Mouse (Mus musculus) lung, postnatal 0 days (tissue): ENCODE measurements around the gene Frmd4a. TPM values are rescaled to one million over a fixed set of nuclear protein-coding genes. Genes with fewer than 3 reads are reported as not detected.

Source experiments
- ATAC-seq: fragments of 200-750 bp; cut with Nextera tagmentation; 2 replicates; pipeline ENCODE4 v1.8.0; 2017; ENCODE audit warnings: moderate library complexity
- DNase-seq: peaks from one replicate; pipeline ENCODE4 v3.0.0-alpha.2; 2016; ENCODE audit warnings: low spot score
- H3K27ac ChIP-seq: fragments of 300-500 bp; sonication (generic); 2 replicates; pipeline ENCODE4 v1.5.1; 2014; ENCODE audit warnings: antibody characterized with exemption, mild to moderate bottlenecking, low read length, mixed read lengths
- H3K27me3 ChIP-seq: fragments of 300-500 bp; sonication (generic); replicated peaks from 2 replicates; pipeline ENCODE4 v1.6.1; 2014; ENCODE audit warnings: low read length, mixed read lengths; ENCODE audit not compliant: insufficient read depth
- H3K36me3 ChIP-seq: fragments of 300-500 bp; sonication (generic); 2 replicates; pipeline ENCODE4 v1.6.1; 2014; ENCODE audit warnings: low read length, mixed read lengths; ENCODE audit not compliant: insufficient read depth
- H3K4me1 ChIP-seq: fragments of 300-500 bp; sonication (generic); 2 replicates; pipeline ENCODE4 v1.6.1; 2014; ENCODE audit warnings: antibody characterized with exemption, low read depth, low read length, mixed read lengths; ENCODE audit not compliant: insufficient read depth
- H3K4me2 ChIP-seq: fragments of 300-500 bp; sonication (generic); replicated peaks from 2 replicates; pipeline ENCODE4 v1.6.1; 2014; ENCODE audit warnings: low read depth, mild to moderate bottlenecking, low read length, moderate library complexity, mixed read lengths
- H3K4me3 ChIP-seq: fragments of 300-500 bp; sonication (generic); 2 replicates; pipeline ENCODE4 v1.5.1; 2014; ENCODE audit warnings: low read depth, low read length
- H3K9ac ChIP-seq: fragments of 300-500 bp; sonication (generic); replicated peaks from 2 replicates; pipeline ENCODE4 v1.6.1; 2014; ENCODE audit warnings: low read depth, mild to moderate bottlenecking
- H3K9me3 ChIP-seq: fragments of 300-500 bp; sonication (generic); 2 replicates; pipeline ENCODE4 v1.6.1; 2016; ENCODE audit warnings: low read length, mixed read lengths
- CTCF ChIP-seq: IDR thresholded peaks from 2 replicates; pipeline ENCODE4 v1.5.1; 2016; ENCODE audit warnings: antibody characterized with exemption, mild to moderate bottlenecking
- EP300 ChIP-seq: IDR thresholded peaks from 2 replicates; pipeline ENCODE4 v1.6.1; 2016; ENCODE audit warnings: antibody characterized with exemption, mild to moderate bottlenecking, control low read depth
- WGBS: fragments of 180-500 bp; shearing (Covaris S2); extraction: QIAGEN DNeasy Blood & Tissue Kit; methylation state at CpG from one replicate; pipeline ENCODE4 v1.1.7; 2014; 5-methylcytosine and 5-hydroxymethylcytosine counted together
- polyA plus RNA-seq: library from polyadenylated mRNA; unstranded; fragments of >200 nt; fragmentation: Nextera tagmentation; extraction: Ambion mirVana; gene quantifications from 2 replicates; pipeline ENCODE4 v1.2.1, GENCODE M21; 2015

The Frmd4a gene
- polyA plus RNA-seq, 1 experiment from 2014 or later, result 15.8 TPM

GRCm38 (mm10) chr2:4341141-4341540 is 323.6 kb downstream of the Frmd4a start:
- TF ChIP-seq CTCF (no peak), EP300 (no peak)
- no peak for DNase-seq

GRCm38 (mm10) chr2:4342005-4342404 is 324.5 kb downstream of the Frmd4a start:
- WGBS, result 73% methylated on average over 7 of the region's 7 CpGs
- no peaks in the 10 kb centered on the region for H3K27me3 ChIP-seq

More at GRCm38 (mm10) chr2:4341141-4341540, 323.6 kb downstream of the Frmd4a start:
- H3K4me3 ChIP-seq, result no peak overlapping the region
- H3K27ac ChIP-seq, result no peak overlapping the region
- 21% methylated on average over 1 of the region's 1 CpGs for WGBS
- no peak for ATAC-seq
- H3K4me2 ChIP-seq, result no peak overlapping the region
- H3K9me3 ChIP-seq, result no peaks in the 10 kb centered on the region
- no peak overlapping the region for H3K9ac ChIP-seq
- H3K4me1 ChIP-seq, result no peaks in the 10 kb centered on the region
- no peaks in the 10 kb centered on the region for H3K36me3 ChIP-seq
- no peaks in the 10 kb centered on the region for H3K27me3 ChIP-seq

GRCm38 (mm10) chr2:4344411-4344810 is 326.9 kb downstream of the Frmd4a start:
- no peak overlapping the region for H3K27ac ChIP-seq
- TF ChIP-seq EP300, result no peak
- no peak for TF ChIP-seq CTCF
- H3K36me3 ChIP-seq, result no peaks in the 10 kb centered on the region
- no peak overlapping the region for H3K4me2 ChIP-seq
- DNase-seq (no peak), ATAC-seq (no peak)
- no peaks in the 10 kb centered on the region for H3K27me3 ChIP-seq
- H3K4me3 ChIP-seq, result no peak overlapping the region
- no peak overlapping the region for H3K9ac ChIP-seq
- H3K9me3 ChIP-seq, result no peaks in the 10 kb centered on the region
- 82% methylated on average over 5 of the region's 5 CpGs for WGBS
- no peaks in the 10 kb centered on the region for H3K4me1 ChIP-seq

More at GRCm38 (mm10) chr2:4342005-4342404, 324.5 kb downstream of the Frmd4a start:
- no peak overlapping the region for H3K27ac ChIP-seq
- ATAC-seq (no peak), DNase-seq (no peak)
- no peaks in the 10 kb centered on the region for H3K9me3 ChIP-seq
- H3K4me2 ChIP-seq, result no peak overlapping the region
- H3K4me3 ChIP-seq, result no peak overlapping the region
- no peaks in the 10 kb centered on the region for H3K4me1 ChIP-seq
- no peak for TF ChIP-seq EP300
- no peak for TF ChIP-seq CTCF
- H3K9ac ChIP-seq, result no peak overlapping the region
- no peaks in the 10 kb centered on the region for H3K36me3 ChIP-seq

GRCm38 (mm10) chr2:4346232-4346631 is 328.7 kb downstream of the Frmd4a start:
- peak; percentile 80 for ATAC-seq
- peak; percentile 55 for TF ChIP-seq EP300
- TF ChIP-seq CTCF, result no peak

GRCm38 (mm10) chr2:4346953-4347352 is 329.4 kb downstream of the Frmd4a start:
- no peak overlapping the region for H3K27ac ChIP-seq
- ATAC-seq, result no peak
- no peak overlapping the region for H3K4me3 ChIP-seq
- H3K9me3 ChIP-seq, result no peaks in the 10 kb centered on the region
- no peak for DNase-seq
- H3K27me3 ChIP-seq, result no peaks in the 10 kb centered on the region
- no peaks in the 10 kb centered on the region for H3K4me1 ChIP-seq
- H3K9ac ChIP-seq, result no peak overlapping the region
- H3K4me2 ChIP-seq, result no peak overlapping the region
- WGBS, result 56% methylated on average over 1 of the region's 1 CpGs
- TF ChIP-seq CTCF, result no peak
- TF ChIP-seq EP300, result no peak
- no peaks in the 10 kb centered on the region for H3K36me3 ChIP-seq

More at GRCm38 (mm10) chr2:4346232-4346631, 328.7 kb downstream of the Frmd4a start:
- no peak overlapping the region for H3K4me3 ChIP-seq
- peak; percentile 51 for DNase-seq
- H3K4me1 ChIP-seq, result no peaks in the 10 kb centered on the region
- no peaks in the 10 kb centered on the region for H3K36me3 ChIP-seq
- H3K9ac ChIP-seq, result no peak overlapping the region
- peak overlapping the region; percentile 4; the same call in 1 of the 2 replicates for H3K4me2 ChIP-seq
- no peaks in the 10 kb centered on the region for H3K27me3 ChIP-seq
- no peaks in the 10 kb centered on the region for H3K9me3 ChIP-seq
- peak overlapping the region; percentile 34; the same call in 1 of the 2 replicates for H3K27ac ChIP-seq
- 49% methylated on average over 6 of the region's 6 CpGs for WGBS

DNA sequence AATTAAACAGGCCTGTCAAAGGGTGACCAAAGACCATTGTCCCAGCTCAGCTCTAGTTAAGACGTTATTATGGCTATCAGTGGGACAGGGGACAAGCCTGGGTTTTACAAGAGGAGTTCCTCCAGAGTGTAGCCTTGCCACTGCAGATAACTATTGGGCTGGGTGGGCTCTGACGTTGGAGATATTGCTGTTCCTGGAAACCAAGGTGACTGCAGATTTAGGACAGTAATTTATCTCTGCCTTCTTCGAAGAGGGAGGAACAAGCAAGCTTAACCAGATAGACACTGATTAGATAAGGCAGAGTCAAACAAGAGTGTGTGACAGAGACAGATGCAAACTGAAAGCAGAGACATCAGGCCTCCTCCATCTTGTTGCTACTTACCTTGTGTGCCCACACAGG is 330.3 kb downstream of the Frmd4a start:
- DNase-seq, result no peak
- ATAC-seq, result no peak
- Histone ChIP-seq H3K4me3 (no peak overlapping the region), H3K4me2 (no peak overlapping the region), H3K9ac (no peak overlapping the region), H3K27ac (no peak overlapping the region), H3K36me3 (no peaks in the 10 kb centered on the region), H3K9me3 (no peaks in the 10 kb centered on the region), H3K27me3 (no peaks in the 10 kb centered on the region), H3K4me1 (no peaks in the 10 kb centered on the region)
- WGBS, result 24% methylated on average over 3 of the region's 3 CpGs
- TF ChIP-seq EP300 (no peak), CTCF (no peak)

DNA sequence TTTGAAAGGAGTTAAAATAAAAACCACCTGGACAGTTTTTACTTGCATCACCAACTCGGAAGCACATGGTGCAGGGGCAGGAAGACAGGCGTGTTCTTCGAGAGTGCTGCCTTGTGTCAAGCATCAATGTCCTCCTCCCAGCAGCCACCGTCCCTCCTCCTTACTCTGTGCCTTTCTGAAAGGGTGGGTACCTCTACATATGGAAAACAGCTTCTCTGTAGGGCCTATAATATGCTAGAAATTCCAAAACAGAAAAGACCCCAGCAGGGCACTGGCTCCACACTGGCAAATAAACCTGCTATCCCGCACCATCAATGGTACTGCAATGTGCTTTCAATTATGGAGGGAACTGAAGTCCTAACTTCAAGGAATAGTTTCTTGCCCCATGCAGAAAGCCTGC is 331.0 kb downstream of the Frmd4a start:
- H3K27me3 ChIP-seq, result no peaks in the 10 kb centered on the region
- ATAC-seq (no peak), DNase-seq (no peak)
- H3K9me3 ChIP-seq, result no peaks in the 10 kb centered on the region
- TF ChIP-seq CTCF (no peak), EP300 (no peak)
- no peak overlapping the region for H3K4me3 ChIP-seq
- no peak overlapping the region for H3K9ac ChIP-seq
- no peak overlapping the region for H3K4me2 ChIP-seq
- no peak overlapping the region for H3K27ac ChIP-seq
- WGBS, result 90% methylated on average over 5 of the region's 5 CpGs
- H3K36me3 ChIP-seq, result no peaks in the 10 kb centered on the region
- H3K4me1 ChIP-seq, result no peaks in the 10 kb centered on the region
